Mouse (Mus musculus): Measurements from ENCODE around the gene Ube2r2. TPM values are rescaled to one million over a fixed set of nuclear protein-coding genes. Genes with fewer than 3 reads are reported as not detected.

Ube2r2 gene
- polyA plus RNA-seq (2015; fragmentation: Nextera tagmentation; extraction: Ambion mirVana): 51.4 and 54.4 TPM in 2 replicates

DNA sequence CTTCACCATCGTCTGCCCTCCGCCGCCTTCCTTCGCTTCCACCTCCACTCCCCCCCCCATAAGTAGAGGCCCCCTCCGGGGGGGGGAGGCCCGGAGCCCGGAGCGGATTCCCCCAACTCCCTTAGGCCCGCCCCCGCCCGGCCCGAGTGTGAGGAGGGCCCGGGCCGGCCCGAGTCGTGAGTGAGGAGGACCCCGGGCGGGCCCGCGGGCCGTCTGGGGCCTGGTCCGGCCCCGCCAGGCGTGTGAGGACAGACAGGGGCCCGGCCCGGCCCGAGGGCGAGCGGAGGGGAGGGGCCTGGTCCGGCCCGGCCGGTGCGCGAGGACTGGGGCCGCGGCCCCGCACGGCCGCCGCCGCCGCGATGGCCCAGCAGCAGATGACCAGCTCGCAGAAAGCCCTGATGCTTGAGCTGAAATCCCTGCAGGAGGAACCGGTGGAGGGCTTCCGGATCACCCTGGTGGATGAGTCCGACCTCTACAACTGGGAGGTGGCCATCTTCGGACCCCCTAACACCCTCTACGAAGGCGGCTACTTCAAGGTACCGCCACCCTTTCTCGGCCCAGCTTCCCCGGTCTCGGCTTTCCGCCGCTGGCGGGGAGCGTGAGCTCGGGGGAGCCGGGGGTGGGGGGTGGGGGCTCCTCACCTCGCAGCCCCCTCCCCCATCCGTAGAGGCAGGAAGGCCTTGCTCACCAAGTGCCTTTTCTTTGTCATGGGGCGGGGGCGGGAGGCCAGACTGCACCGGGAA, at the start of gene Ube2r2:
Gene Ube2r2 (plus strand): TSS at position 33 of the 743 bp plus-strand sequence.

GRCm38 (mm10) chr4:41097871-41098576, 37.5 kb upstream of the Ube2r2 start, which contains the start of gene Aqp3:
Aqp3 (minus strand) TSS chr4:41098183.

GRCm38 (mm10) chr4:41124180-41124951, 11.2 kb upstream of the Ube2r2 start, which contains the start of gene Nol6:
Nol6 (minus strand) TSS chr4:41124455.

Other genes with a start within 250 kb of the Ube2r2 start
- gene Spink4, start 215.7 kb upstream of the Ube2r2 start, polyA plus RNA-seq (2015; fragmentation: Nextera tagmentation; extraction: Ambion mirVana): not detected in 2 replicates
- 203 and 219 TPM in 2 replicates for gene Bag1, start 187.4 kb upstream of the Ube2r2 start, polyA plus RNA-seq (2015; fragmentation: Nextera tagmentation; extraction: Ambion mirVana)
- gene Chmp5, start 187.3 kb upstream of the Ube2r2 start, polyA plus RNA-seq (2015; fragmentation: Nextera tagmentation; extraction: Ambion mirVana): 129 and 135 TPM in 2 replicates
- gene Nfx1, start 164.8 kb upstream of the Ube2r2 start, polyA plus RNA-seq (2015; fragmentation: Nextera tagmentation; extraction: Ambion mirVana): 58.4 and 60.5 TPM in 2 replicates
- not detected in 2 replicates for gene Aqp7, start 87.6 kb upstream of the Ube2r2 start, polyA plus RNA-seq (2015; fragmentation: Nextera tagmentation; extraction: Ambion mirVana)
- 0.15 TPM in 1 of 2 replicates, not detected in the other for gene Aqp3, start 37.6 kb upstream of the Ube2r2 start, polyA plus RNA-seq (2015; fragmentation: Nextera tagmentation; extraction: Ambion mirVana)
- 27.7 and 33.3 TPM in 2 replicates for gene Nol6, start 11.3 kb upstream of the Ube2r2 start, polyA plus RNA-seq (2015; fragmentation: Nextera tagmentation; extraction: Ambion mirVana)
- gene Ubap2, start 139.4 kb downstream of the Ube2r2 start, polyA plus RNA-seq (2015; fragmentation: Nextera tagmentation; extraction: Ambion mirVana): 31.7 and 36.5 TPM in 2 replicates
- gene Dcaf12, start 179.1 kb downstream of the Ube2r2 start, polyA plus RNA-seq (2015; fragmentation: Nextera tagmentation; extraction: Ambion mirVana): 46.9 and 48.0 TPM in 2 replicates
- gene Ubap1, start 213.3 kb downstream of the Ube2r2 start, polyA plus RNA-seq (2015; fragmentation: Nextera tagmentation; extraction: Ambion mirVana): 55.6 and 55.8 TPM in 2 replicates

Data from neural tube, postnatal 0 days (tissue).